Mouse (Mus musculus) neural tube, embryonic 13.5 days (tissue): ENCODE data around the gene Mmp25. TPM values are rescaled to one million over a fixed set of nuclear protein-coding genes. Genes with fewer than 3 reads are reported as not detected.

Experiments
- ATAC-seq: fragments of 200-750 bp; cut with Nextera tagmentation; 2 replicates; pipeline ENCODE4 v1.8.0; 2017; ENCODE audit warnings: low read depth, mild to moderate bottlenecking, moderate TSS enrichment, moderate library complexity
- H3K27ac ChIP-seq: fragments of 300-500 bp; sonication (generic); replicated peaks from 2 replicates; pipeline ENCODE4 v1.5.1; 2015; ENCODE audit warnings: moderate library complexity, mild to moderate bottlenecking, inconsistent platforms
- H3K27me3 ChIP-seq: fragments of 300-500 bp; sonication (generic); 2 replicates; pipeline ENCODE4 v1.6.1; 2015; ENCODE audit warnings: mild to moderate bottlenecking, inconsistent platforms
- H3K36me3 ChIP-seq: fragments of 300-500 bp; sonication (generic); 2 replicates; pipeline ENCODE4 v1.6.1; 2015; ENCODE audit warnings: mild to moderate bottlenecking, inconsistent platforms
- H3K4me1 ChIP-seq: fragments of 300-500 bp; sonication (generic); replicated peaks from 2 replicates; pipeline ENCODE4 v1.6.1; 2015; ENCODE audit warnings: inconsistent platforms
- H3K4me2 ChIP-seq: fragments of 300-500 bp; sonication (generic); 2 replicates; pipeline ENCODE4 v1.6.1; 2015; ENCODE audit warnings: inconsistent platforms, mild to moderate bottlenecking, moderate library complexity
- H3K4me3 ChIP-seq: fragments of 300-500 bp; sonication (generic); 2 replicates; pipeline ENCODE4 v1.5.1; 2015; ENCODE audit warnings: mild to moderate bottlenecking, inconsistent platforms
- H3K9ac ChIP-seq: fragments of 300-500 bp; sonication (generic); 2 replicates; pipeline ENCODE4 v1.6.1; 2015; ENCODE audit warnings: moderate library complexity, mild to moderate bottlenecking, inconsistent platforms
- H3K9me3 ChIP-seq: fragments of 300-500 bp; sonication (generic); 2 replicates; pipeline ENCODE4 v1.6.1; 2016; ENCODE audit warnings: inconsistent platforms
- WGBS: fragments of 180-500 bp; shearing (Covaris S2); methylation state at CpG from one replicate; pipeline ENCODE4 v1.1.7; 2015; 5-methylcytosine and 5-hydroxymethylcytosine counted together
- polyA plus RNA-seq: library from polyadenylated mRNA; unstranded; fragments of >200 nt; fragmentation: Nextera tagmentation; extraction: Ambion mirVana; gene quantifications from 2 replicates; pipeline ENCODE4 v1.2.1, GENCODE M21; 2015

The Mmp25 gene
- polyA plus RNA-seq, 1 experiment from 2014 or later = 2.3 TPM

DNA sequence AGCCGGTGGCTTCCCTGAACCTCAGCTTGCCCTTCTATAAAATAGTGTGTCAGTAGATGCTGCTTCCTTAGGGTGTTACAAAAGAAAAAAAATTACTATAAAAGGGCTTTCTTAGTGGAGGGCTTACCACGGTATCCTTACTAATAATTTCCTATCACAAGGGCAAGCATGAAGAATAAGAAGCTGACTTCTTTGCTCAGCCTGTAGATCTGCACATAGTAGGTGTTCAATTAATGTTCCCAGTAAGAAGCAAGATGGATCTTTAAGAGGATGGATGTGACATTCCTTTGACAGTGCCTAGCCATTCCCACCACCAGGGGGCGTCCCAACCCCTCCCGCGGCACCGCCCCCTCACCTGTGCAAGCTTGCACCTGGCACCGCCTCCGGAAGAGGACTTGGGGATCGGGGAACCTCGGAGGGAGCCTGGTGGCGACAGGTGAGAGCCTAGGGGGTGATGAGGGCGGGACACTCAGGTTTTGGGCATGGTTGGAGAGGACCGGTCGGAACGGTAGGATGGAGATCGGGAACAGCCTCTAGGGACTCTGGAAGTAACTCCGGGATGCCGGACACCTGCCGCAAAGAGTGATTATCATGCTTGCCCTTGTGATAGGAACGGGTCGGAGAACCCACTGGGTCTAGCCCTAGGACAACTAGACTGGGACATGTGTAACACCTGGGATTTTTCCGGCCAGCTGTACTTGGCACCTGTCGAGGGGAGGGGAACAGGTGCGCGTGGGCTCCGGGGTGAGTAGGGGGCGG, 15.2 kb upstream of the Mmp25 start, which contains the start of gene Bicdl2:
TSS of gene Bicdl2 (plus strand) at position 390 of the 759 bp plus-strand sequence.
- Histone ChIP-seq H3K27me3 (peaks cover 54% of the 10 kb centered on the region), H3K27ac (no peak within 1 kb of the TSS), H3K36me3 (no peaks in the 10 kb centered on the region), H3K4me2 (no peak within 1 kb of the TSS), H3K4me1 (peaks cover 8% of the 10 kb centered on the region), H3K9me3 (no peaks in the 10 kb centered on the region), H3K4me3 (no peak within 1 kb of the TSS), H3K9ac (no peak within 1 kb of the TSS)
- WGBS = 6% methylated on average over 27 of the region's 27 CpGs
- no peak for ATAC-seq

DNA sequence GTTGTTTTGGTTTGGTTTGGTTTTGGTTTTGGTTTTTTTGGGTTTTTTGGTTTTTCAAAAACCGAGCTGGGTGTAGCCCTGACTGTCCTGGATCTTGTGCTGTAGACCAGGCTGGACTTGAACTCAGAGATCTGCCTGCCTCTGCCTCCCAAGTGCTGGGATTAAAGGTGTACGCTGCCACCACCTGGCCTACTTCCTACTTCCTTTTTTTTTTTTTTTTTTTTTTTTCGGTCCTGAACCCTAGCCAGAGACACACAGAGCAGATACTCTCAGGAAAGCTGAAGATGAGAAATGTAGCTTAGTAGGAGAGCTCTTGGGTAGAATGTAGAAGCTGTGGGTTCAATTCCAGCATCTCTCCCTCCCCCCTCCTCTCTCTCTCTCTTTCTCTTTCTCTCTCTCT, 13.4 kb upstream of the Mmp25 start:
- Histone ChIP-seq H3K9me3 (no peaks in the 10 kb centered on the region), H3K9ac (no peak overlapping the region), H3K36me3 (no peaks in the 10 kb centered on the region), H3K4me1 (peaks cover 8% of the 10 kb centered on the region), H3K4me3 (no peak overlapping the region), H3K4me2 (no peak overlapping the region), H3K27ac (no peak overlapping the region), H3K27me3 (peaks cover 55% of the 10 kb centered on the region)
- no peak for ATAC-seq
- WGBS = 87% methylated on average over 3 of the region's 3 CpGs

DNA sequence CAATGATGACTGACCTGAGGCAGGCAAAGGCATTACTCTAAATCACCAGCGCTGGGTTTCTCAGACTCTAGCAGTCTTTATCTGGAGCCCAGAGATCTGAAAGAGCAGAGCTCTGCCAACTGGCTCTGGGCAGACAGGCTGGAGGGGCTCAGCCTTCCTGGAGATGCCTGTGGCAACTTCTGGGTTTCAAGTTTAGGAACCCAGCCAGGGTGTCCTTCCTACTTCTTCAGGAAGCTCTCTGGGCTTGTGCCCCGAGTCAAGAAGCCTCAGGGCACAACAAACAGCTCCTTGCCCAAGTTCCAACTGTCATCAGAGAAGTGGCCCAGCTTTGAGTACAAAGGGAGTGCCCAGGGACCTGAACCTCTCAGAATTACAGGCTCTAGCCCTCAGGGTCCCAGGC, 9.3 kb upstream of the Mmp25 start:
- Histone ChIP-seq H3K36me3 (no peaks in the 10 kb centered on the region), H3K27ac (no peak overlapping the region), H3K4me1 (no peaks in the 10 kb centered on the region), H3K9ac (no peak overlapping the region), H3K27me3 (peaks cover 14% of the 10 kb centered on the region), H3K9me3 (no peaks in the 10 kb centered on the region), H3K4me3 (no peak overlapping the region), H3K4me2 (no peak overlapping the region)
- 56% methylated on average over 2 of the region's 2 CpGs for WGBS
- ATAC-seq = no peak

DNA sequence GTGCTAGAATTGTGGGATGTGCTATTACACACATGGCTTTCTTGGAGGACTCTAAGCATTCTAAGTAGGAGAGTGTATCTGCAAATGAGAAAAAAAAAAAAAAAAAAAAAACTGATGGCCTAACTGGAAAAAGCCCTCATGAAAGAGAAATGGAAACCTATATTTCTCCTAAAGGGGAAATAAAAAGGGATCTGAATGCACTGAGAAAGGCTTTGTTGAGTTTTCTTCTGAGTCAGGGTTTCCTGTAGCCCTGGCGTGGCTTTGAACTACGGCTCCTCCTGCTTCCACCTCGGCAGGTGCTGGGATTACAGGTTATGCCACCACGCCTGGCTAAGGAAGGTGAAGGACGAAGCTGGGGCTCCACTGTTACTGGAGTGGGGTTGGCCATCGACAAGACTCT, 8.9 kb upstream of the Mmp25 start:
- Histone ChIP-seq H3K27ac (no peak overlapping the region), H3K4me1 (no peaks in the 10 kb centered on the region), H3K9ac (no peak overlapping the region), H3K4me3 (no peak overlapping the region), H3K36me3 (no peaks in the 10 kb centered on the region), H3K4me2 (no peak overlapping the region), H3K27me3 (peaks cover 10% of the 10 kb centered on the region), H3K9me3 (no peaks in the 10 kb centered on the region)
- 59% methylated on average over 6 of the region's 6 CpGs for WGBS
- no peak for ATAC-seq

DNA sequence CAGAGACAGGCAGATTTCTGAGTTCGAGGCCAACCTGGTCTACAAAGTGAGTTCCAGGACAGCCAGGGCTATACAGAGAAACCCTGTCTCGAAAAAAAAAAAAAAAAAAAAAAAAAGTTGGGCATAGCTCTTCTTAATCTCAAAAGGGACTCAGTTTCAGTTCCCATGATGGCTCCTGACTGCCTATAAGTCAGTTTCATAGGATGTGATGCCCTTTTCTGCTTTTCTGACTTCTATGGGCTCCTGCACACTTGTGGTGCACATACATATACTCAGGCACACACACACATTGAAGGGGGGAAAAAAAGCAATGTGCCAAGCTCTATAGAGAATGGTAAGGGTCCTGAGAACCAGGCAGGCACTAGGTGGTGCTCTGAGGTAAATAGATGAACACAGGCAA, 8.2 kb upstream of the Mmp25 start:
- no peak overlapping the region for H3K27ac ChIP-seq
- H3K36me3 ChIP-seq = no peaks in the 10 kb centered on the region
- H3K9ac ChIP-seq = no peak overlapping the region
- no peak for ATAC-seq
- no peaks in the 10 kb centered on the region for H3K9me3 ChIP-seq
- H3K4me1 ChIP-seq = no peaks in the 10 kb centered on the region
- peaks cover 7% of the 10 kb centered on the region; the same call in 1 of the 2 replicates for H3K27me3 ChIP-seq
- no peak overlapping the region for H3K4me3 ChIP-seq
- WGBS = 67% methylated on average over 2 of the region's 2 CpGs
- H3K4me2 ChIP-seq = no peak overlapping the region

DNA sequence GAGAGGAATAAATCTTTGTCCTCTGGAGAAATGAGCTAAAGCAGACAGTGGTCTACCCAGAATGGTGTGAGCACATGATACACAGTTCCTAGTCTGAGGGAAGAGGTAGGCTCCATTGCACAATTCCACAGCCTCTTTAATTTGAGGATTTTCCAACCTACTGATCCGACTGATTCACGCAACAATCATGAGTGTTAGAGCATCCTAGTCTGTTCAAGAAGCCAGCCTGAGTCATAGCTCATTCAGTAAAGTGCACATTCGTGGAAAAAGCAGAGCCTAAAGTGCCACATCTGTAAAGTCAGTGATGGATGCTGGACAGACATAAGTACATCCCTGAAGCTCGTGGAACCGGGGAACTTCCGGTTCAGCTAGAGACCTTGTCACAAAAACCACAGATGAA, 6.3 kb upstream of the Mmp25 start:
- no peak for ATAC-seq
- H3K4me1 ChIP-seq = no peaks in the 10 kb centered on the region
- WGBS = 83% methylated on average over 6 of the region's 6 CpGs

DNA sequence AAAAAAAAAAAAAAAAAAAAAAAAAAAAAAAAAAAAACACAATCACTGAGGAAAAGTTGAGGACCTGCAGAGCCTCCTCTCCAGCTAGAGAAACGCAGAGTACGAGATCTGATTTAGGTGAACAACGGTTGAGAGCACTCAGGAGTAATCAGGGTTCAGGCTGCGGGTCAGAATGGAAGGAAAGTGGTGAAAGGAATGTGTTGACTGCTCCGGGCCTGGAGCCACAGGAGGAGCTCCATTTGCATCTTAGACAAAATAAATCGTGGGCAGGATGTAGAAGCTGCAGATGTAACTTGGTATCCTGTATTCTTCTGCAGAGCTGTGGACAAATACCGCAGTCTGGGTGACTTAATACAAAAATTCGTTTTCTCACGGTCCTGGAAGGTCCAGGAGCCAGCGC, 817 bp upstream of the Mmp25 start:
- Histone ChIP-seq H3K36me3 (no peaks in the 10 kb centered on the region), H3K27ac (no peak overlapping the region), H3K9me3 (no peaks in the 10 kb centered on the region), H3K4me1 (peaks cover 11% of the 10 kb centered on the region), H3K4me3 (no peak overlapping the region), H3K4me2 (no peak overlapping the region), H3K27me3 (peaks cover 42% of the 10 kb centered on the region), H3K9ac (no peak overlapping the region)
- 32% methylated on average over 10 of the region's 10 CpGs for WGBS
- no peak for ATAC-seq

More for the DNA sequence above, 6.3 kb upstream of the Mmp25 start:
- no peaks in the 10 kb centered on the region for H3K36me3 ChIP-seq
- H3K9ac ChIP-seq = no peak overlapping the region
- no peak overlapping the region for H3K4me3 ChIP-seq
- no peak overlapping the region for H3K4me2 ChIP-seq
- peaks cover 13% of the 10 kb centered on the region for H3K27me3 ChIP-seq
- H3K27ac ChIP-seq = no peak overlapping the region
- no peaks in the 10 kb centered on the region for H3K9me3 ChIP-seq

DNA sequence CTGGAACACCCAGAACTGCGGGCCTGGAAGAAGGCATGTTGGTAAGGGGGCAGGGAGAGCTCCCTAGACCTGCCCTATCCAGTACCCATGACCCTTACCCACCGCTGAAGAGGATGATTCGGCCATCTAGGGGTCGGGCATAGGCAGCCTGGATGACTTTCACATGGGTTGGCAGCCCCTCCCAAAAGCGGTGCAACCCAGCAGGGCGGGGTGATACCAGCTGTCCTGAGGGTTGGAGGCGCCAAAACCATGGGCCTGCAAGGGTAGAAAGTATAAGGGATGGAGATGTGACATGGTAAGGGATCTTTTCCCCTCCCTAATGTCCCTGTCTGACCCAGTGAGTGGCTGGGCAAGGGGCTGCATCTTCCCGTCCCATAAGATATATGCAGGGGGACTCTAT, 13.8 kb downstream of the Mmp25 start:
- peaks cover 5% of the 10 kb centered on the region; the same call in 1 of the 2 replicates for H3K4me1 ChIP-seq
- no peaks in the 10 kb centered on the region for H3K27me3 ChIP-seq
- H3K4me3 ChIP-seq = no peak overlapping the region
- 0 out of 2 replicates have a peak, but pooled peaks have one; percentile 40 for ATAC-seq
- H3K4me2 ChIP-seq = no peak overlapping the region
- no peak overlapping the region for H3K9ac ChIP-seq
- no peaks in the 10 kb centered on the region for H3K36me3 ChIP-seq
- 87% methylated on average over 8 of the region's 8 CpGs for whole genome bisulfite sequencing
- H3K9me3 ChIP-seq = no peaks in the 10 kb centered on the region
- H3K27ac ChIP-seq = no peak overlapping the region

DNA sequence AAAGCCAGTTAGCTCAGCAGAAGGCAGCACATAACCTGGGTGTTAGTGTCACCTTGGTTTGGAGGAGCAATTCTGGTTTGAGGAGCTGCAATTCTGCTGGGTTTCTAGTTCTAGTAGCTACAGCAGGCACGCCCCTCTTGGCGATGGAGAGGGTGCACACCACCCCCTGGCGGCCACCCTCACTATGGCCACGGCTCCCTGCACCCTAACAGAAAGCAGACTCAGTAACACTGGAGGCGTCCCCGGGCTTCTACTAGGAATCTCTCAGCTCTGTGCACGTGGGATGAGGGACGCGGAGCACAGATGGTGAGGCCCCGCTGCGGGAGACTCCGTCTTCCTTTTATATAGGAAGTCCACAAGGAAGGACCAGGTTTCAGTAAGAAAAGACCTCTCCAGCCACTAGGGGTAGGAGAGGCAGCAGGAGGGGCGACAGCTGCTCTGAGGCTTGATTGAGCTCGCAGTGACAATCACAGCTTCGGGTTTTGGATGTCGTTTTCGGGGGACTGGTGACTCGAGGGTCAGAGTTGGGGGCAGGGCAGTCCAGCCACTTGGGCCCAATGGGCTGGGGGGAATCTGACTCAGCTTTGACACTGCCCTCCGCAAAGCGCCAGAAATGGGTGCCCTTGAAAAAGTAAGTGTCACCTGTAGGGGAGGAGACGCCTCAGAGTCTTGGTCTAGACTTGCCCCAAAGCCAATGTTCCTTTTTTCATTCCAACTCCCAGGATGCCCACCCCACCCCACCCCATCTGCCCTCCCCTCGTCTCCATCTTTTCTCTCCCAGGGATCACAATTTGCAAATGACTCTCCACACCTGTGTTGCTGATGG, 14.7 kb downstream of the Mmp25 start:
- ATAC-seq = peak; percentile 83
- Histone ChIP-seq H3K27me3 (no peaks in the 10 kb centered on the region), H3K36me3 (no peaks in the 10 kb centered on the region), H3K4me1 (peaks cover 5% of the 10 kb centered on the region; the same call in 1 of the 2 replicates), H3K9me3 (no peaks in the 10 kb centered on the region), H3K9ac (peak overlapping the region; percentile 53; the same call in 1 of the 2 replicates), H3K4me3 (no peak overlapping the region), H3K27ac (no peak overlapping the region), H3K4me2 (peak overlapping the region; percentile 44)
- 18% methylated on average over 22 of the region's 22 CpGs for WGBS

DNA sequence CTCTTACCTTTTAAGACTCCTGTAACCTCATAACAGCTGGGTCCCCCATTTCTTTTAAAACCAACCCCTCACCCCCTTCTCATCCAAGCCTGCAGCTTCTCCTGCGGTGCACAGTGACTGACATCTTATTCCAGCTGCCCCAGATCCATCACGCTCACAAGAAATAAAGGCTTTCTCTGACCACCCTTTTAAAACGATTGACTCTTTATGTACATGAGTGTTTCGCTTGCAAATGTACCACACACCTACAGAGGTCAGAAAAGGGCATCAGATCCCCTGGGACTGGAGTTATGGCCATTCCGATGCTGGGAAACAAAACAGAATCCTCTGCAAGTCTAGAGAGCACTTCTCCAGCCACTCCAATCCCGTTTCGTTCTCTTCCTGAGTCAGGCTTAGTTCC, 17.3 kb downstream of the Mmp25 start:
- 42% methylated on average over 7 of the region's 7 CpGs for WGBS
- Histone ChIP-seq H3K4me2 (no peak overlapping the region), H3K27ac (no peak overlapping the region), H3K4me3 (no peak overlapping the region), H3K27me3 (no peaks in the 10 kb centered on the region), H3K9ac (no peak overlapping the region), H3K36me3 (no peaks in the 10 kb centered on the region), H3K4me1 (peaks cover 5% of the 10 kb centered on the region; the same call in 1 of the 2 replicates), H3K9me3 (no peaks in the 10 kb centered on the region)
- ATAC-seq = no peak

DNA sequence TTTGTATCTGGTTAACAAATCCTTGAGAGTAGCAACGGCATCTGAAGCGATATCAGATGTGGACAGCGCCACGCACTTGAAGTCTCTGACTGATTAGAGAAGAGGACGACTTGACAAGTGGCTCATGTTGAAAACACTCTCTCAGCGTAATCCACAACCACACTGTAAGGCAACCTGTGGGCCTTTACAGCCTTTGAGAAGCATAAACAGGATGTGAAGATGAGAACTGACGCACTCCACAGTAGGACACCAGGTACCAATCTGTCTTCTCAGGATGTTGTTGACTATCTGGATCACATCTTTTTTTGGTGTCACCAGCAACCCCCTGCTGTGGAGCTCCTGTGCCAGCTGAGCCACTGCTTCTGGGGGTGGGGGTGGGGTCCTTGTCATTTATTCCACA, 24.7 kb downstream of the Mmp25 start:
- Histone ChIP-seq H3K9me3 (no peaks in the 10 kb centered on the region), H3K9ac (no peak overlapping the region), H3K4me3 (no peak overlapping the region), H3K4me1 (no peaks in the 10 kb centered on the region), H3K27ac (no peak overlapping the region), H3K27me3 (peaks cover 5% of the 10 kb centered on the region; the same call in 1 of the 2 replicates), H3K4me2 (no peak overlapping the region), H3K36me3 (no peaks in the 10 kb centered on the region)
- WGBS = 84% methylated on average over 7 of the region's 7 CpGs
- no peak for ATAC-seq

DNA sequence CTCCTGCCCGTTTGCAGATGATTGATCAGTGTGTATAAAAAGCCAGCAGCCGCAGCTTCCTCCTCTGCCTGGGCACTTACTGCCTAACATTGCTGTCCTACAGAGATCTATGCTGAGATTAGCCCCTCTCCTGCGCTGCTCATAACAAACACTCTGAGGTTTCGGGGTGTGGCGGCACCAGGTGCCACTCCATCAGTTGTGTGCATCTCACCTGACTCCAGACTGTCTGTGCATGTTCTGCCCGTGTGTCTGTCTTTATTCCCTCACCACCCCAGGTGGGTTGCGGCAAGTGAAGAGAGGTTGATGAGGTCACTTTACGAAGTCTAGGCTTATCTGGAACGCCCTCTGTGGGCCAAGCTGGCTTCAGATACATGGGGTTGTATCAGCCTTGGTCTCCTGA, 28.0 kb downstream of the Mmp25 start:
- Histone ChIP-seq H3K9me3 (no peaks in the 10 kb centered on the region), H3K36me3 (no peaks in the 10 kb centered on the region), H3K4me3 (no peak overlapping the region), H3K4me2 (no peak overlapping the region), H3K4me1 (no peaks in the 10 kb centered on the region), H3K9ac (no peak overlapping the region), H3K27me3 (peaks cover 5% of the 10 kb centered on the region; the same call in 1 of the 2 replicates), H3K27ac (no peak overlapping the region)
- ATAC-seq = no peak
- WGBS = 63% methylated on average over 9 of the region's 9 CpGs
